Mouse (Mus musculus) E14TG2a.4 (cell line): ENCODE results near the gene Parm1.

Source experiments
- H3K27me3 ChIP-seq: 2 replicates; pipeline ENCODE4 v1.6.1; 2014; ENCODE audit warnings: low read length, control low read depth; ENCODE audit not compliant: insufficient read depth
- H3K36me3 ChIP-seq: 2 replicates; pipeline ENCODE4 v1.6.1; 2014; ENCODE audit warnings: low read length, control low read depth; ENCODE audit not compliant: insufficient read depth
- H3K4me1 ChIP-seq: replicated peaks from 2 replicates; pipeline ENCODE4 v1.6.1; 2014; ENCODE audit warnings: low read depth, low read length, control low read depth
- H3K4me3 ChIP-seq: replicated peaks from 2 replicates; pipeline ENCODE4 v1.5.1; 2014; ENCODE audit warnings: mild to moderate bottlenecking, low read length
- H3K9me3 ChIP-seq: 2 replicates; pipeline ENCODE4 v1.6.1; 2014; ENCODE audit warnings: low read length, control low read depth
- CTCF ChIP-seq: conservative IDR thresholded peaks from 2 replicates; pipeline ENCODE4 v1.5.1; 2014; ENCODE audit warnings: low read length
- NANOG ChIP-seq: IDR thresholded peaks from 2 replicates; pipeline ENCODE4 v1.6.1; 2014; ENCODE audit warnings: borderline replicate concordance, low read length, mixed read lengths
- POU5F1 ChIP-seq: IDR thresholded peaks from 2 replicates; pipeline ENCODE4 v1.6.1; 2014; ENCODE audit warnings: low read length, borderline replicate concordance

The Parm1 gene

DNA sequence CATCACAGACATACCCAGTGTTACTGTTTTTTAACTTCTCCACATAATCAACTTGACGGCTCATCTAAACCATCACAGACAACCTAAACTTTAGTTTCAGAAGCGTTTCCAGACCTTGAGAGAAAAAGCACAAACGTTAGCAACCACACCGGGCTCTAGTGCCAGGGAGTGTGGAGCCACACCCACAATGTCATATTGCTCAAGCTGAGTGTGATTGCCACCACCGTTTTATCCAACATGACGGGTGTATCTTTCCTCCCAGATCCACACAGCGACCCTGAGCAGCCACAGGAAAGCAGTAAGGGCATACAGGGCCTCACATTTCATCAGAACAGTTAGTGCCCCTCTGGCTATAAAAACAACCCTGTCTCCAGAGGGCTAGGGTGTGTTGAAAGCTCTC is 45.1 kb downstream of the Parm1 start:
- no peak overlapping the region for H3K4me3 ChIP-seq
- no peaks in the 10 kb centered on the region for H3K36me3 ChIP-seq

DNA sequence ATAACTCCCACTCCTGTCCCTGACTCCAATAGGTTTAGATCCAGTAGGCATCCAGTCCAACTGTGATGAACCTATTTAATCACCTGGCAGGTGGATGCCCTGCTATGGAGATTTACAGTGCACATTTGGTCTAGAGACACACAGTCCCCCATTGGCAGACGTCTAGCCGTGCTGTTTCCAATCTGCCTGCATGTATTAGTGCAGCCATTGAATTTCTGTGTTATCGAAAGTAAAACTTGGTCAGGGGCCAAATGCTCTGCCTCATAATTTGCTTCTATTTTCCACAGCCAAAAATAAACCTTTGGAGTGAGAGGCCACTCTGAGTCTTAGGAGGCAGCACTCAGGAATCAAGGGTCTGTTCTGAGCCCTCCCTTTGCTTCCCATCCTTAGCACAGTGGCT is 46.6 kb downstream of the Parm1 start:
- H3K9me3 ChIP-seq: no peaks in the 10 kb centered on the region
- no peak overlapping the region for H3K4me3 ChIP-seq
- no peaks in the 10 kb centered on the region for H3K36me3 ChIP-seq
- no peak for TF ChIP-seq NANOG
- no peak for TF ChIP-seq CTCF
- TF ChIP-seq POU5F1: no peak
- no peaks in the 10 kb centered on the region for H3K4me1 ChIP-seq
- no peaks in the 10 kb centered on the region for H3K27me3 ChIP-seq

More for the DNA sequence above, 45.1 kb downstream of the Parm1 start:
- Histone ChIP-seq H3K27me3 (no peaks in the 10 kb centered on the region), H3K4me1 (no peaks in the 10 kb centered on the region), H3K9me3 (no peaks in the 10 kb centered on the region)
- TF ChIP-seq CTCF (no peak), NANOG (no peak), POU5F1 (no peak)

DNA sequence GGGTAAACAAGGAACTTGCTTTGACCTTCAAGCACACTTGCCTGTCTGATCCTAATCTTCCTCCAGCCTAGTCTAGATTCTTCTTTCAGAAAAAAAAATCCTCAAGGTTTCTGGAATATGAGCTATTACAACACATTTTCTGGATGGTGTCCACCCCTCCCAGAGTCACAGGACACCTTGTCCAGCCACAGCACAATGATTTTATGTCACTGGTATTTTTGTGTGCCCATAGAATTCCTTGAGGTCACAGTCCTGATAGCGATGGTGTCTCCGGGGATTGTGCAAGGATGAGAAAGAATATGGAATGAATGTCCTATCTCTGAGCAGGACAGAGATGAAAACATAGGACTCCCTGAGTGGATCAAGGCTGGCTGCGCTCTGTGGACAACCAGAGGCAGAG is 48.0 kb downstream of the Parm1 start:
- no peaks in the 10 kb centered on the region for H3K9me3 ChIP-seq
- TF ChIP-seq POU5F1: no peak
- TF ChIP-seq NANOG: no peak
- no peak for TF ChIP-seq CTCF
- no peak overlapping the region for H3K4me3 ChIP-seq

DNA sequence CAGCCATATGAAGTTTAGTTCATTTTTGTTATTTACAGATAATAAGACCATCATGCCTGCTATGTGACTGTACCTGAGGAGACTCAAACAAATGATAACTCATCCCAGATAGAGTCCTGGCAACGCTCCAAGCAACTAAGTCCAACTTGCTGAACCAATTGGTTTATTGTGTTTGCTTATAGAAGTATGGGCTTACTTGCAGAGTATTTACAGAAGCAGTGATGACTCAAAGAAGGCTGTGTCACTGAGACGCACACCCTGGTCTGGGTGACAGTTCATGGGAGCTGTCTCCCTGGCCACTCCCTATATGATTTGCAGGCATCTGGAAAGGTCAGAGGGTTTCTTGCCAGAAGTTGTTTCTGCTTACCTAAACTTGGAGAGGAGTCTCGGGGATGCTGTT is 49.2 kb downstream of the Parm1 start:
- no peaks in the 10 kb centered on the region for H3K27me3 ChIP-seq
- TF ChIP-seq NANOG (no peak), POU5F1 (no peak), CTCF (no peak)
- H3K9me3 ChIP-seq: no peaks in the 10 kb centered on the region
- no peaks in the 10 kb centered on the region for H3K36me3 ChIP-seq
- H3K4me1 ChIP-seq: no peaks in the 10 kb centered on the region
- H3K4me3 ChIP-seq: no peak overlapping the region

More for the DNA sequence above, 48.0 kb downstream of the Parm1 start:
- Histone ChIP-seq H3K4me1 (no peaks in the 10 kb centered on the region), H3K27me3 (no peaks in the 10 kb centered on the region), H3K36me3 (no peaks in the 10 kb centered on the region)

DNA sequence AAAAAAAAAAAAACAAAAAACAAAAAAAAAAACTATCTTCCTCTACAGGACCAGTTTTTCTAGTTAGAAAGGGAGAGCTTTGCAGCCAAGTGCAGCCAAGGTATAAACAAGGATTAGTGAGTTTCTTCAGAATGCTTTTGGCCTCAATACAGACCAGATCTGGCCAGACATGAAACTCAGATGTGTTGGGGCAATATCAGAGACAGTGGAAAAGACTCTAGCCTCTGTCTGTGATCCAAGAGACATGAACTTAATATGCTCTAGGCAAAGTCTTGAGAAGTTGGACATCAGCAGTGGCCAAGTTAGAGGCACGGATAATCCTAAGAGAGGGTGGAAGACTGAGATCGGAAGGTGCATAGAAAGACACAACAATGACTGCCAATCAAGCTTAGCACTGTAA is 56.8 kb downstream of the Parm1 start:
- Histone ChIP-seq H3K4me1 (no peaks in the 10 kb centered on the region), H3K4me3 (no peak overlapping the region), H3K36me3 (no peaks in the 10 kb centered on the region), H3K9me3 (no peaks in the 10 kb centered on the region), H3K27me3 (no peaks in the 10 kb centered on the region)
- no peak for TF ChIP-seq POU5F1
- no peak for TF ChIP-seq CTCF
- no peak for TF ChIP-seq NANOG

DNA sequence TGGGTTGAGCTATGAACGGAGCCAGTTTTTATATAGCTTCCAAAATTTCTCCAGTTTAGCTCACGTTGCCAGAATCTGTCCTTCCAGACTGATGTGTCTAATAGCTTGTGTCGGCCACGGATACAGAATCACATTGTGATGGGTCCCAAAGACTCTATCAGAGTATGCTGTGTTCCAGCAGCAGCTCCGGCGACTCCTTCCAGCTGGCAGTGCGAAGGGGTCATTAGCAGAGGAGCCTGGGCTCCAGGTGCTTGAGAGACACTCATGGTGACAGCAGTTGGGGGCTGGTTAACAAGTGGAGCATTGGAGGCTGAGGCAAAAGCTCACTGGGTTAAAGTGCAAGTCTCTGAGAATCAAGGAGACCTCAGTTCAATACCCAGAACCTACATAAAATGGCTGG is 61.5 kb downstream of the Parm1 start:
- TF ChIP-seq NANOG (no peak), CTCF (no peak), POU5F1 (no peak)

DNA sequence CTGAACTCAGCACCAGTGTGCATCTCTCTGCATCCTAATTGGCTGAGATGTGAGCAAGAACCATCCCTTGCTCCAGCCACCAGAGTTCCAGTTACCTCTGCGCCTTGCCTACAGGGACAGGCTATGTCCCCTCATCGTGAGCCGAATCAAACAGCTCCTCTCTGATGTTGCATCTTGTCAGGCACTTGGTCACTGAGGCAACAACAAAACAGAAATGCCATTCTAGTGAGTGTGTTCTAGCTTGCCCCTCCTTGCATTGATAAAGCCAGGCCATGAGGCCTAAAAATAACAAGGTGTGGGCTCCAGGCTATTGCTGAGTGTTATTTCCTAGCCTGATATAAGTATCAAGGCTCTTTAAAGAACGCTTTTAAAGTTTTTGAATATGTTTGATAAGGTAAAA is 64.4 kb downstream of the Parm1 start:
- no peaks in the 10 kb centered on the region for H3K4me1 ChIP-seq
- H3K36me3 ChIP-seq: no peaks in the 10 kb centered on the region
- no peak overlapping the region for H3K4me3 ChIP-seq
- TF ChIP-seq NANOG: no peak
- no peak for TF ChIP-seq POU5F1
- TF ChIP-seq CTCF: no peak
- H3K9me3 ChIP-seq: no peaks in the 10 kb centered on the region
- H3K27me3 ChIP-seq: no peaks in the 10 kb centered on the region; the same call in 1 of the 2 replicates

More for the DNA sequence above, 61.5 kb downstream of the Parm1 start:
- no peaks in the 10 kb centered on the region for H3K36me3 ChIP-seq
- H3K4me3 ChIP-seq: no peak overlapping the region
- no peaks in the 10 kb centered on the region for H3K9me3 ChIP-seq
- no peaks in the 10 kb centered on the region for H3K4me1 ChIP-seq
- no peaks in the 10 kb centered on the region; the same call in 1 of the 2 replicates for H3K27me3 ChIP-seq

DNA sequence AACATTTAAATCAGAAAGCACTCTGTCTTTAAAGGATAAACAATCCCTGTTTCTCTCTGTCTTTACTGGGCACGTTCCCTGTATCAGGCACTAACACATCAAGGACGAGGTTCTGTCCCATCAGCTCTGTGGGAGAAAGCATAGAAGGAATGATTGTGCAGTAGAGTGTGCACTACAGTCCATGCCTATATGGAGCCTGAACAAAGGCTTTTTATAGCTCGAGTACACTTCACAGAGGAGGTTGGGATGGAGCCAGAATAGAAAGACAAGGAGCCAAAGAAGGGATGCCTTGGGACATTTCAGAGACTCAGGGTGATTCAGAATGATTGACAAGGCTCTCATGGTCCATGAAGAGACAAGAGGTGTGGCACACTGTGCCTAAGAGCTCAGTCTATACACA is 68.8 kb downstream of the Parm1 start:
- no peaks in the 10 kb centered on the region for H3K27me3 ChIP-seq

DNA sequence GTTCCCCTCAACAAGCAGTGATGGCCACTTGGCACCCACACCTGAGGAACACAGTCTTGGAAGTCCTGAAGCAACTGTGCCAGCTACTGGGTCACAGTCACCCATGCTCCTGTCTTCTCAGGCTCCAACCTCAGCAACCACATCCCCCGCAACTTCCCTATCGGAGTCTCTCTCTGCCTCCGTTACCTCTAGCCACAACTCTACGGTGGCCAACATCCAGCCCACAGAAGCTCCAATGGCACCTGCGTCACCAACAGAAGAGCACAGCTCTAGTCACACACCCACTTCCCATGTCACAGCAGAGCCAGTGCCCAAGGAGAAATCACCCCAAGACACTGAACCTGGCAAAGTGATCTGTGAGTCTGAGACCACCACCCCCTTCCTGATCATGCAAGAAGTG is 76.7 kb downstream of the Parm1 start:
- H3K4me3 ChIP-seq: no peak overlapping the region
- no peak for TF ChIP-seq NANOG
- no peak for TF ChIP-seq POU5F1
- no peak for TF ChIP-seq CTCF
- H3K4me1 ChIP-seq: peaks cover 3% of the 10 kb centered on the region; the same call in 1 of the 2 replicates
- no peaks in the 10 kb centered on the region for H3K9me3 ChIP-seq
- no peaks in the 10 kb centered on the region for H3K36me3 ChIP-seq
- no peaks in the 10 kb centered on the region for H3K27me3 ChIP-seq

More for the DNA sequence above, 68.8 kb downstream of the Parm1 start:
- Histone ChIP-seq H3K9me3 (no peaks in the 10 kb centered on the region), H3K4me1 (no peaks in the 10 kb centered on the region), H3K4me3 (no peak overlapping the region), H3K36me3 (no peaks in the 10 kb centered on the region)
- TF ChIP-seq NANOG (no peak), CTCF (no peak), POU5F1 (no peak)
